In the genomic region with DNA sequence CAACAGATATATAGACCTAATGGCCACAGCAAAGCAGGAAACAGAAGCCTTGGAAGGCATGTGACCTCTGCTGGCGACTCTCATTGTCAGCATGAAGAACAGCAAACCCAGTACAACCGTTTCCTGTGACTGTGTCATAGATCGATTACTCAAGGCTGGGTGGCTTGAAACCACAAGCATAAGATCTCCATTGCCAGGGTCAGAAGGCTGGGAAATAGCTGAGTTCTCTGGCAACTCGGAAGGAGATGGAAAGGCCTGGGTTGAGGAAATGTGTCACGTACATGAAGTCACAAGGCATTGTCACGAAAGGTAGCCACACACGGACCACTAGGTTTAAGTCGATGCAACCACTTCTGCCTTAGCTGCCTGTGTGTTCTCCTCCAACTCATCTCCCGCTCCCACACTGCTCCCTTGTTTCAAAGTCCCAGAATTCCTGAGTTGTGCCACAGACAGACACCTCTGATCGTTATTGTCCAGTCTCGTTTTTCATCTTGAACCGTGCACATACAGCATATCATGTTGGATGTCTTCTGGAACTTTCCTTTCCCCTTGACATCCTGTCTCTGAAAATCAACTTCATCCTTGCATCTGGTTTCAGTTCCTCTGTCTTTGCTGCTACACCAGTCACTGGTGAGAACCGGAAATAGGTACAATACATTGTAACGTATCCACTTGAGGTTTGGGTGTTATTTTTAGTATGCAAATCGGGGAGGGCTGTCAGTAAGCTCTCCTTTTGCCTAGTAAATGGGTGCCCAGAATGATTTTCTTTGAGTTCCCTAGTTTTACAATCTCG, we compare ENCODE assay signal across 9 mouse cellular contexts. TPM values are rescaled to one million over a fixed set of nuclear protein-coding genes. Genes with fewer than 3 reads are reported as not detected.
DNase-seq lines count a peak whose midpoint lies in the region; ATAC-seq and TF ChIP-seq lines count a peak whose summit lies in the region.
"Had no signal": no experiment of that assay in that cellular context is flagged by ENCODE, and none has a peak within 500 bp of the region (broad histone marks: within the 10 kb centered on the region; RNA-seq: fewer than 3 reads in every experiment).

No protein-coding gene starts in this region.

- peak; percentile 19 for DNase-seq in adrenal gland, adult 2 months
- DNase-seq in adrenal gland, adult 18-20 months (ENCODE audit: low spot score in 2 of 2): no peak
- DNase-seq in 3T3-L1 (ENCODE audit: low read depth, low spot score): peak; percentile 71
- peak; percentile 43 for DNase-seq in heart, postnatal 0 days (ENCODE audit: low spot score)
- peak; percentile 77 to 78 for DNase-seq in monocyte, adult 2 months (ENCODE audit: low read depth in 1 of 2, low spot score in 2 of 2)
- no peak for DNase-seq in left cerebral cortex, adult 9 months (ENCODE audit: low spot score in 2 of 2)
- no peak for DNase-seq in urinary bladder, postnatal 25 days (ENCODE audit: low spot score)
- no peak for DNase-seq in urinary bladder, postnatal 36 days (ENCODE audit: low spot score in 2 of 2)

- peaks cover 11% of the 10 kb centered on the region; the same call in 1 of the 2 replicates for H3K4me1 ChIP-seq in heart, postnatal 0 days (ENCODE audit: control insufficient read depth, insufficient read depth)

- no peaks in the 10 kb centered on the region for H3K27me3 ChIP-seq in heart, postnatal 0 days (ENCODE audit: control insufficient read depth, insufficient read depth, low read length)
- H3K27me3 ChIP-seq: midbrain, embryonic 12.5 days had no signal

- H3K27ac ChIP-seq in heart, postnatal 0 days (ENCODE audit: low read depth): peak overlapping the region; percentile 77
- H3K27ac ChIP-seq: midbrain, embryonic 12.5 days had no signal

- H3K9me3 ChIP-seq in heart, postnatal 0 days (replicated peaks; ENCODE audit: control insufficient read depth, low read length): no peaks in the 10 kb centered on the region
- H3K9me3 ChIP-seq: midbrain, embryonic 12.5 days had no signal

- peak overlapping the region; percentile 26; the same call in 1 of the 2 replicates for H3K4me2 ChIP-seq in heart, postnatal 0 days (ENCODE audit: low read depth, low read length)
- H3K4me2 ChIP-seq: midbrain, embryonic 12.5 days had no signal

- no peak for ATAC-seq in heart, postnatal 0 days (ENCODE audit: insufficient read depth, low read depth)

- no peak for TF ChIP-seq EP300 in heart, postnatal 0 days (IDR thresholded peaks at IDR 0.05; ENCODE audit: low read depth)

- TF ChIP-seq CTCF in heart, postnatal 0 days (IDR thresholded peaks at IDR 0.05; ENCODE audit: low read depth): peak; percentile 31

- WGBS in heart, postnatal 0 days: 53% methylated on average over 16 of the region's 16 CpGs

- H3K9ac ChIP-seq in heart, postnatal 0 days (replicated peaks; ENCODE audit: low read depth, low read length): no peak overlapping the region; the same call in 1 of the 2 replicates
- H3K9ac ChIP-seq: midbrain, embryonic 12.5 days had no signal

- no peak overlapping the region for H3K4me3 ChIP-seq in heart, postnatal 0 days (ENCODE audit: low read depth, low read length)
- H3K4me3 ChIP-seq: midbrain, embryonic 12.5 days had no signal

- H3K36me3 ChIP-seq in heart, postnatal 0 days (replicated peaks; ENCODE audit: control insufficient read depth, insufficient read depth, low read length): no peaks in the 10 kb centered on the region
- H3K36me3 ChIP-seq: midbrain, embryonic 12.5 days had no signal

RNA-seq across cellular contexts. Expression of a gene that starts 32.7 kb away (rescaled TPM):
- 10 to 100 TPM; 11.4 to 12.1 TPM for total RNA-seq in adrenal gland, adult 2 months (2021)
- 3.3 and 4.5 TPM in 2 replicates for polyA plus RNA-seq in adrenal gland, adult 2 months (2012; rRNA removed)
- total RNA-seq in adrenal gland, adult 18-20 months (2021): 1 to 10 TPM; 9.4 to 9.8 TPM
- total RNA-seq in heart, postnatal 0 days (2014; rRNA removed; ENCODE audit: low replicate concordance): 14.8 and 37.1 TPM in 2 replicates
- polyA plus RNA-seq in heart, postnatal 0 days (2015; fragmentation: Nextera tagmentation; extraction: Ambion mirVana): 16.0 and 16.4 TPM in 2 replicates

Comparison
In these comparisons a context has a peak if more than half of its experiments do, and no peak if none do; other contexts are left out.
1. DNase-seq: peak in adrenal gland, adult 2 months (single experiment), 3T3-L1 (single experiment), heart, postnatal 0 days (single experiment) and monocyte, adult 2 months (2 of 2); none in adrenal gland, adult 18-20 months (0 of 2), left cerebral cortex, adult 9 months (0 of 2), urinary bladder, postnatal 25 days (single experiment) and urinary bladder, postnatal 36 days (0 of 2).